Mouse (Mus musculus): ENCODE results near the gene Sh3pxd2b. TPM values are rescaled to one million over a fixed set of nuclear protein-coding genes. Genes with fewer than 3 reads are reported as not detected.

Sh3pxd2b gene
- polyA plus RNA-seq, 1 experiment from 2014 or later = 7.4 TPM

GRCm38 (mm10) chr11:32301506-32301905 is 46.1 kb upstream of the Sh3pxd2b start:
- Histone ChIP-seq H3K9ac (replicated peaks; ENCODE audit: low read depth) (no peak overlapping the region), H3K27me3 (replicated peaks; ENCODE audit: insufficient read depth, low read length) (no peaks in the 10 kb centered on the region), H3K4me1 (ENCODE audit: insufficient read depth, low read depth, low read length) (no peaks in the 10 kb centered on the region), H3K36me3 (ENCODE audit: insufficient read depth, low read length) (no peaks in the 10 kb centered on the region), H3K27ac (ENCODE audit: low read length) (no peak overlapping the region), H3K4me2 (replicated peaks; ENCODE audit: low read depth, low read length) (no peak overlapping the region), H3K4me3 (ENCODE audit: low read depth, low read length) (no peak overlapping the region), H3K9me3 (ENCODE audit: low read length) (no peaks in the 10 kb centered on the region)
- no peak for TF ChIP-seq CTCF (IDR thresholded peaks at IDR 0.05)
- TF ChIP-seq EP300 (IDR thresholded peaks at IDR 0.05) = no peak
- DNase-seq (ENCODE audit: low spot score) (no peak), ATAC-seq (no peak)
- 48% methylated on average over 1 of the region's 1 CpGs for WGBS

GRCm38 (mm10) chr11:32302824-32303419 is 44.7 kb upstream of the Sh3pxd2b start:
- H3K9ac ChIP-seq (replicated peaks; ENCODE audit: low read depth) = no peak overlapping the region
- no peaks in the 10 kb centered on the region for H3K36me3 ChIP-seq (ENCODE audit: insufficient read depth, low read length)
- H3K27ac ChIP-seq (ENCODE audit: low read length) = no peak overlapping the region
- no peaks in the 10 kb centered on the region for H3K9me3 ChIP-seq (ENCODE audit: low read length)
- no peaks in the 10 kb centered on the region for H3K27me3 ChIP-seq (replicated peaks; ENCODE audit: insufficient read depth, low read length)
- TF ChIP-seq CTCF (IDR thresholded peaks at IDR 0.05) (no peak), EP300 (IDR thresholded peaks at IDR 0.05) (no peak)
- WGBS = 22% methylated on average over 2 of the region's 2 CpGs
- no peak overlapping the region for H3K4me2 ChIP-seq (replicated peaks; ENCODE audit: low read depth, low read length)
- no peaks in the 10 kb centered on the region for H3K4me1 ChIP-seq (ENCODE audit: insufficient read depth, low read depth, low read length)
- DNase-seq (ENCODE audit: low spot score) (no peak), ATAC-seq (no peak)
- no peak overlapping the region for H3K4me3 ChIP-seq (ENCODE audit: low read depth, low read length)

DNA sequence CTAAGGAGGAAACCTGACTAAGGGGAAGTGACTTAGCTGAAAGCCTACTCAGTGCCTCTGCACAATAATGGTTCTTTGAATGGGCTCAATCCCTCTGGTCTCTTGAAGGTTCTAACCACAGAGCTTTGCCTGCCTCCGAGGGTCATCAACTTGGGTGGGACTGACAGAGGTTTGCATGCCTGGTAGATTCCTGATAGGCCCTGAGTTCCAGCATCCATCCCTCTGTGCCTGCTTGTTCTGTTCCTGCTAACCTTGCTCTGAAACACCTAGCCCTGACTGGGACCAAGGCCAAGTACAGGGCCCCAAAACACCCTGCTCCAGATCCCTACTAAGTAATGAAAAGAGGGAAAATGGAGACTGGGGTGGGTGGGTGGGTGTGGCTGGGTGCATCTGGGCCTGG is 44.2 kb upstream of the Sh3pxd2b start:
- ATAC-seq = no peak
- 80% methylated on average over 1 of the region's 1 CpGs for WGBS
- Histone ChIP-seq H3K36me3 (ENCODE audit: insufficient read depth, low read length) (no peaks in the 10 kb centered on the region), H3K4me1 (ENCODE audit: insufficient read depth, low read depth, low read length) (no peaks in the 10 kb centered on the region), H3K27me3 (replicated peaks; ENCODE audit: insufficient read depth, low read length) (no peaks in the 10 kb centered on the region), H3K27ac (ENCODE audit: low read length) (no peak overlapping the region), H3K4me3 (ENCODE audit: low read depth, low read length) (no peak overlapping the region), H3K4me2 (replicated peaks; ENCODE audit: low read depth, low read length) (no peak overlapping the region), H3K9ac (replicated peaks; ENCODE audit: low read depth) (no peak overlapping the region), H3K9me3 (ENCODE audit: low read length) (no peaks in the 10 kb centered on the region)
- TF ChIP-seq EP300 (IDR thresholded peaks at IDR 0.05) (no peak), CTCF (IDR thresholded peaks at IDR 0.05) (no peak)
- no peak for DNase-seq (ENCODE audit: low spot score)

GRCm38 (mm10) chr11:32307006-32307405 is 40.6 kb upstream of the Sh3pxd2b start:
- no peak for ATAC-seq
- no peaks in the 10 kb centered on the region for H3K36me3 ChIP-seq (ENCODE audit: insufficient read depth, low read length)
- WGBS = 68% methylated on average over 1 of the region's 1 CpGs

DNA sequence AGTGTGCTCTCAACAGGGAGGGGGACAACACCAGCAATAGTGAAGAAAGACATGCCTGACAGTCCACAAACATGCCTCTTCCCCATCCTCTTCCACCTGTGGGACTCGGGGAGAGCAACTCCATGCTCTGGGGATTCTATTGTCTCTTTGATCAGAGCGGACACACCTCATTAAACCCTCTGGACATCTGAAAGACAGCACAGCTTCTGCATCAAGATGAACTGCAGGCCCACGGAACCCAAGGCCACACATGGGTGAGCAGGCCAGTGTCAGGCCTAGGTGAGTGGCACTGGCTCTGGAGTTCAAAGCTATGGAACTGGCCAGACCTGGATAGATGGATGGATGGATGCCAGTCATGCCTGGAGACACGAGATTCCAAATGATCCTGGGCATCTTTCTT is 38.2 kb upstream of the Sh3pxd2b start:
- ATAC-seq (no peak), DNase-seq (ENCODE audit: low spot score) (no peak)
- TF ChIP-seq CTCF (IDR thresholded peaks at IDR 0.05) (no peak), EP300 (IDR thresholded peaks at IDR 0.05) (no peak)
- H3K9me3 ChIP-seq (ENCODE audit: low read length) = no peaks in the 10 kb centered on the region
- no peaks in the 10 kb centered on the region for H3K27me3 ChIP-seq (replicated peaks; ENCODE audit: insufficient read depth, low read length)
- WGBS = 62% methylated on average over 4 of the region's 4 CpGs
- H3K4me1 ChIP-seq (ENCODE audit: insufficient read depth, low read depth, low read length) = no peaks in the 10 kb centered on the region
- no peak overlapping the region for H3K9ac ChIP-seq (replicated peaks; ENCODE audit: low read depth)
- H3K4me2 ChIP-seq (replicated peaks; ENCODE audit: low read depth, low read length) = no peak overlapping the region
- no peaks in the 10 kb centered on the region for H3K36me3 ChIP-seq (ENCODE audit: insufficient read depth, low read length)
- H3K4me3 ChIP-seq (ENCODE audit: low read depth, low read length) = no peak overlapping the region
- H3K27ac ChIP-seq (ENCODE audit: low read length) = no peak overlapping the region

More at GRCm38 (mm10) chr11:32307006-32307405, 40.6 kb upstream of the Sh3pxd2b start:
- H3K9ac ChIP-seq (replicated peaks; ENCODE audit: low read depth) = no peak overlapping the region
- no peak for DNase-seq (ENCODE audit: low spot score)
- no peaks in the 10 kb centered on the region for H3K27me3 ChIP-seq (replicated peaks; ENCODE audit: insufficient read depth, low read length)
- no peak overlapping the region for H3K4me3 ChIP-seq (ENCODE audit: low read depth, low read length)
- no peaks in the 10 kb centered on the region for H3K4me1 ChIP-seq (ENCODE audit: insufficient read depth, low read depth, low read length)
- no peak overlapping the region for H3K27ac ChIP-seq (ENCODE audit: low read length)
- no peaks in the 10 kb centered on the region for H3K9me3 ChIP-seq (ENCODE audit: low read length)
- H3K4me2 ChIP-seq (replicated peaks; ENCODE audit: low read depth, low read length) = no peak overlapping the region
- no peak for TF ChIP-seq CTCF (IDR thresholded peaks at IDR 0.05)
- no peak for TF ChIP-seq EP300 (IDR thresholded peaks at IDR 0.05)

GRCm38 (mm10) chr11:32309928-32310327 is 37.7 kb upstream of the Sh3pxd2b start:
- no peak for DNase-seq (ENCODE audit: low spot score)
- Histone ChIP-seq H3K4me2 (replicated peaks; ENCODE audit: low read depth, low read length) (no peak overlapping the region), H3K9ac (replicated peaks; ENCODE audit: low read depth) (no peak overlapping the region), H3K36me3 (ENCODE audit: insufficient read depth, low read length) (no peaks in the 10 kb centered on the region), H3K27ac (ENCODE audit: low read length) (no peak overlapping the region), H3K4me3 (ENCODE audit: low read depth, low read length) (no peak overlapping the region), H3K9me3 (ENCODE audit: low read length) (no peaks in the 10 kb centered on the region), H3K4me1 (ENCODE audit: insufficient read depth, low read depth, low read length) (no peaks in the 10 kb centered on the region), H3K27me3 (replicated peaks; ENCODE audit: insufficient read depth, low read length) (no peaks in the 10 kb centered on the region)
- no peak for ATAC-seq
- 56% methylated on average over 3 of the region's 3 CpGs for WGBS
- no peak for TF ChIP-seq EP300 (IDR thresholded peaks at IDR 0.05)
- TF ChIP-seq CTCF (IDR thresholded peaks at IDR 0.05) = no peak

DNA sequence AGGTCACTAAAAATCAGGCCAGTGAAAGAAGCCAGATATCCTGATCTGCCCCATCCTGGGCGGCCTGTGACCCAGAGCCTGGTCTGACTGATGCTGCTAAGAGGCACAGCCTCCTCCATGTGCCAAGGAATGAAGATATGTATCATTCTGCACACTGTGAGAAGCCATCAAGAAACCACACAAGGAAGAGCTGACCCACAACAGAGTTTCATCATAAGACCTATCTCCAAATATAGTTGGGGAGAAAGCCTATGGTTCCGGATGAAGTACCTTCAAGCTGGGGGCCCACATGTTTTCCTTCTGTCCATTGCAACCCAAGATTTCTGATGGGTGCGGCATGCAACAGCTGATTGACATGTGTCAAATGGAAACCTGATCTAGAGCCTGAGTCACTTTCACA is 31.6 kb upstream of the Sh3pxd2b start:
- no peaks in the 10 kb centered on the region for H3K9me3 ChIP-seq (ENCODE audit: low read length)
- 73% methylated on average over 3 of the region's 3 CpGs for WGBS

More for the DNA sequence above, 31.6 kb upstream of the Sh3pxd2b start:
- H3K4me3 ChIP-seq (ENCODE audit: low read depth, low read length) = no peak overlapping the region
- no peak for TF ChIP-seq CTCF (IDR thresholded peaks at IDR 0.05)
- no peaks in the 10 kb centered on the region for H3K4me1 ChIP-seq (ENCODE audit: insufficient read depth, low read depth, low read length)
- DNase-seq (ENCODE audit: low spot score) = no peak
- no peak overlapping the region for H3K9ac ChIP-seq (replicated peaks; ENCODE audit: low read depth)
- H3K27ac ChIP-seq (ENCODE audit: low read length) = no peak overlapping the region
- no peaks in the 10 kb centered on the region for H3K36me3 ChIP-seq (ENCODE audit: insufficient read depth, low read length)
- H3K4me2 ChIP-seq (replicated peaks; ENCODE audit: low read depth, low read length) = no peak overlapping the region
- ATAC-seq = no peak
- no peaks in the 10 kb centered on the region for H3K27me3 ChIP-seq (replicated peaks; ENCODE audit: insufficient read depth, low read length)

All from lung, postnatal 0 days (tissue).